Mouse (Mus musculus): Measurements from ENCODE around the gene Nxpe2. TPM values are rescaled to one million over a fixed set of nuclear protein-coding genes. Genes with fewer than 3 reads are reported as not detected.

The Nxpe2 gene
- polyA plus RNA-seq, 1 experiment from 2014 or later = 0.50 TPM

Other genes starting within 250 kb of the Nxpe2 start
- 7.7 and 9.0 TPM in 2 replicates for gene Nxpe4, start 191.4 kb downstream of the Nxpe2 start, polyA plus RNA-seq (2015; fragmentation: Nextera tagmentation; extraction: Ambion mirVana)
- 119 and 120 TPM in 2 replicates for gene Rexo2, start 127.2 kb upstream of the Nxpe2 start, polyA plus RNA-seq (2015; fragmentation: Nextera tagmentation; extraction: Ambion mirVana)
- gene Rbm7, start 141.8 kb upstream of the Nxpe2 start, polyA plus RNA-seq (2015; fragmentation: Nextera tagmentation; extraction: Ambion mirVana) = 73.8 and 82.6 TPM in 2 replicates
- 21.0 and 21.5 TPM in 2 replicates for gene Gm5617, start 142.0 kb upstream of the Nxpe2 start, polyA plus RNA-seq (2015; fragmentation: Nextera tagmentation; extraction: Ambion mirVana)

Data from midbrain, embryonic 16.5 days (tissue).